Mouse (Mus musculus) testis, adult 2 months (tissue): ENCODE results near the gene Slc39a11.

Source experiments
- CTCF ChIP-seq: fragments of 200-500 bp; IDR thresholded peaks from 2 replicates; pipeline ENCODE4 v1.5.1; 2012; ENCODE audit warnings: low read depth, mild to moderate bottlenecking, inconsistent platforms, low read length, moderate library complexity; ENCODE audit not compliant: control insufficient read depth, insufficient read depth, insufficient replicate concordance
- POLR2A ChIP-seq: fragments of 200-500 bp; IDR thresholded peaks from 2 replicates; pipeline ENCODE4 v1.6.1; 2012; ENCODE audit warnings: low read depth, mild to moderate bottlenecking, inconsistent platforms, low read length, moderate library complexity; ENCODE audit not compliant: control insufficient read depth

DNA sequence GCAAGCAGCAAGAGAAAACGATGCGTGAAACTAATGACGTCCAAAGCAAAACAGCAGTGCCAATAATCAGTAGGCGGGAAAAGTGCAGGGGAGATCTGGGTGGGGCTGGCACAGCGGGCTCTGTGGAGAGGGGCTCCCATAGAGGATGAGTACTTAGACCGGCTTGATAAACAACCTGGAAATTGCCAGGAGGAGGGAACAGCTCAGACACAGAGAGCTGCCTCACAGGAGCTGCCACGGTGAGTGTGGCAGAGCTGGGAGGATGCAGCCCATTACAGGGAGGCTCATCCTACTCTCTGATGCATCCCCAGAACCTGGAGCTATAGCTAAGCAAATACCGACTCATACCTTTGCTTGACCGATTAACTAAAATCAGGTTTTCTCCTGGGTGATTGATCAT is 224.0 kb downstream of the Slc39a11 start:
- TF ChIP-seq POLR2A: no peak
- no peak for TF ChIP-seq CTCF
